Mouse (Mus musculus) c-Kit-positive CD71-positive TER-119-positive erythroid progenitor cells, embryonic 14.5 days (primary cell): Measurements from ENCODE around the gene Bco2.

Source experiments
- DNase-seq: peaks from one replicate; pipeline ENCODE4 v3.0.0-alpha.2; 2013; ENCODE audit warnings: low spot score

Bco2 gene

DNA sequence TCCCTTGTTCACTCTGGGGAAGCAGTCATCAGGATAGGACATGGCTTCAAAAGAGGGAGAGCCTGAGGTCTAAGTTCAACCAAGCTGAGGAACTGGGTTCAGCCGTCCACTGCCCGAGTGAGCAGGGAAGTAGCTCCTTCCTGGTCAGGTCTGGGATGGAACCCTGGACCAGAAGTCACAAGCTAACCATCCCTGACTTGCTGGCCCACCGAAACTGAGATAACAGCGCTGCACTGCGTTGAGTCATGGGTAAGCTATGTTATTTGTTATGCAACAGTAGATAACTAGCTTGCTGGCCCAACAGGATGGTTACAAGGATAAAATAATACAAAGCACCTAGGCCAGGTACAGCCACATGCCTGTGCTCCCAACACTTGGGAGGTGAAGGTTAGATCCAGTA is 39.5 kb downstream of the Bco2 start:
- DNase-seq: no peak

DNA sequence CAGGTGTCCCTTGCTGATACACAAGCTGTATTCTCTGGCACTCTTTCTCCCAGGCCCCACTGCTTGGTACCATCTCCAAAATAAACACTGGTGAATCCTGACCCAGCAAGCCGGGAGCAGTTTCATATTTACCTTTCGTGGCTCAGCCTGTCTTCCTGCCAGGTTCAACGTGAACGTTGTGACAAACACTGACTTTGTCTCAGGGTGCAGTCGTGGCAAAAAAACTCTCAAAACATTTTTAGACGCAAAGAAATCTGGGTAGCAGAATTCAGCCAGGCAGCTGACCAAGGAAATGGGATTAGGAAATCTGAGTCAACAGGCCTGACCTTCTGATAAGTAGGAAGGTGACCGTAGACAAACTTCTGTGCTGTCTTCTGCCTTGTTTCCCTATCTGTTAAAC is 47.4 kb downstream of the Bco2 start:
- no peak for DNase-seq

DNA sequence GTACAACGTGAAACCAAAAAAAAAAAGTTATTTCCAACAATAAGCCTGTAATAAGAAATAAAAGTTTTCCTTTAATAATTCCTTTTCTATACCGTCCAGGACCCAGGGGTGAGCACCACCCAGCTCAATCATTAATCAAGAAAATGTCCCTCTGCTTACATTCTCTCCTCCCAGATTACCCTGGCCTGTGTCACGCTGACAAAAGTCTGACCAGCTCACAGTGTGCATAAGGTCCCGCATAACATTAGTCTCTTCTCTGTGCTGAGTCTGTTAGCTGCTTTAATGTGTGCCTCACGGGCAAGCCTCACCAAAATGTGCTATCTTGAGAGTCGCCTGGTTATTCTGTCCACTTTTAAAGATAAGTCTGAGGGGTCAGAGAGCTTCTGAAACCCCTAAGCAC is 49.6 kb downstream of the Bco2 start:
- DNase-seq: no peak

DNA sequence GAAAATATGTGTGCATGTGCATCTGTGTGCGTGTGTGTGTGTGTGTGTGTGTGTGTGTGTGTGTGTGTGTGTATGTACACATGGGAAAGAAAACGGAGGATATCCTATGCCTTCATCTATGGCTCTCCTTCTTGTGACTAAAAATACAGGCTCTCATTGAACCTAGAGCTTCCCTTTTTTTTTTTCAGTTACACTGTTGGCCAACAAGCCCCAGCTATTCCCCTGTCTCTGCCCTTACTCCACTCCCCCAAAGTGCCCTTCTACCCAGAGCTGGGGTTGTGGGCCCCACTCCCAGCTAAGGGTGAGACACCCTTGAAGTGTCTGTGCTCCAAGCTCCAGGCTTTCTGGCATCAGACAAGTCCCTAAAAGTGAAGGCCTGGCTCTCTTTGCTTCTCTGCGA is 52.0 kb downstream of the Bco2 start:
- DNase-seq: no peak

DNA sequence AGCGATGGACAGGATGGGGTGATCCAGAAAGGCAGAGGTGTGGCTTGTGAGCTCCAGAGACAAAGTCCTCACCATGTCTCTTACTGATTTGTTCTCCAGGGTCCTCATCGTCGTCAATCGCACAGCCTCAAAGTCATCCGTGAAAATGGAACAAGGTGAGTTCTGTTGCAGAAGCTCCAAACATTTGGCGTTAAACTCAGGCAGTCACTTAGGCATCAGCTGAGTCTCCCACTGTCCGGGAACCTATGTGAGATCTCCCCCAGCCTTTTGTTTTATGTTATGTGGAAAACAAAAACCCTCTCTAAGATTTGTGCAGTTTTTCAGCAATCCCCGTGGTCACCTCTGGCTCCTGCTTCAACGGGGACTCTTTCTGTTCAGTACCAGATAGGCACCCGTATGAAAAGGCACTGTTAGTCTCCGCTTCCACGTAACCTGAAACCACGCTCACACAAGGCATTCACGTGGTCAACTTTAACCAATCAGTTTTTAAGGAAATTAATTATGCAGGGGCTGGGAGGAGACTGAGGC is 53.9 kb downstream of the Bco2 start:
- peak; percentile 72 for DNase-seq

DNA sequence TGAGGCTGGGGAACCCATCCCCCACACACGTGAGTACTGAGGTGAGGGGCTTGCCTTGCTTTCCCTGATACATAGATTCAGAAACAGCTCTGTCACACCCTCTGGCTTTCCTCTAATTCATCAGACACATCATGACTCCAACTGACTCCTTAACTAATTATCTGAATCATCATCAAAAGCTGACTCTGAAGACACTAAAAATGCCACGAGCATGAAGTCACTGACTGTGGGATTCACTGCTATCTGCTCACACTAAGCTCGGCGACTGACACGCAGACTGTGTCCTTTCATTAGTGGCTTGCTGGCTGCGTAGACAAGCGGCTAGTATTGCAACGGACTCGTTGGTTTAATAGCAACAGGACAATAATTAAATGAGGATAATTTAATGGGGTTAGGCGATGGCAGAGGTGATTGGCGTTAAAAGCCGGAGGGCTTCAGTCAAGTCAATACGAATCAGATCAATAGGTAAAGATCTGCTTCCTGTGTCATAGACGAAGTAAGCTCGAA is 54.5 kb downstream of the Bco2 start:
- DNase-seq: no peak

DNA sequence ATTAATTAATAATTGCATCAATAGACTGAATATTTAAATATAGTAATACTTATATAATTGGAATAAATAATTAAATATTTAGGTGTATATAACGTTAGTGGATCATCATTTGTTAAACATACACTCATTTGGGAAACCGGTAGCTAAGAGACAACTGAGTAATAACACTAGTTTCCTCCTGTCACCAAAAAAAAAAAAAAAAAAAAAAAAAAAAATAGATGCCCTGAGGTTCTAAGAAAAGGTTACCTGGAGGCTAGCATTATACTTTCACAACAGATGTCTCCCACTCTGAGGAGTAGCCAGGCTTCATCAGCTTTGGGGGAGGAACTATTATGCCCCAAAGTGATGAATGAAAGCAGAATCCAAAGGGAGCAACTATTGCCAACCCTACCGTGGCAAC is 55.2 kb downstream of the Bco2 start:
- no peak for DNase-seq

DNA sequence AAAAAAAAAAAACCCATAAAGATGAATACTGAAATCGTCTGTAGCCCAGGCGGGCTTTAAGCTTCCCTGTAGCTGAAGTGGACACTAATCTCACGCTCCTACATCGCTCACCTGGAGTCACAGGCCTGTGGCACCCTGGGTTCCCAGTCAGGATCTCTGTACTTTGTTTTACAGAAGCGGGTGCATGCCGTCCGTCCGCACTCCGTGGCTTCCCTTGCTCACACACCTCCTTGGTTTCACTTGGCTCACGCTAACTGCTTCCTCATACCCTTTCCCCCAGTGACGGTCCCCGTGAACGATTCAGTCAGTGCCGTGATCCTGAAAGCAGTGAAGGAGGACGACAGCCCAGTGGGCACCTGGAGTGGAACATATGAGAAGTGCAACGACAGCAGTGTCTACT is 56.2 kb downstream of the Bco2 start:
- DNase-seq: no peak

DNA sequence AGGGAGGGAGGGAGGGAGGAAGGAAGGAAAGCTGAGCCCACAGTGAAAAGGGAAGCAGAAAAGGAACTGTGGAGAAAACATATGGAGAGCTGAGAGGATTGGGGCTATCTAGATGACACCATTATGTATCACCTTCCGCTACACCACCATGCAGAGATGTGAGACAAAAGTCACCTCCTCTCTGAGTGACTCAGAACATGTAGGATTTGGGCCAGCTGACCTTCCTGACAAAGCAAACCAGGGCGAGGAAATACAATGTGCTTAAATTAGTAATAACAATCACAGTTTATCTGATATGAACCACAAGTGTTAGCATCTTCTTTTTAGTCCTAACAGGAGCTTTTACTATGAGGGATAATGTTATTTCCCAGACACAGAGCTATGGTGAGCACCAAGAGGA is 57.4 kb downstream of the Bco2 start:
- no peak for DNase-seq

DNA sequence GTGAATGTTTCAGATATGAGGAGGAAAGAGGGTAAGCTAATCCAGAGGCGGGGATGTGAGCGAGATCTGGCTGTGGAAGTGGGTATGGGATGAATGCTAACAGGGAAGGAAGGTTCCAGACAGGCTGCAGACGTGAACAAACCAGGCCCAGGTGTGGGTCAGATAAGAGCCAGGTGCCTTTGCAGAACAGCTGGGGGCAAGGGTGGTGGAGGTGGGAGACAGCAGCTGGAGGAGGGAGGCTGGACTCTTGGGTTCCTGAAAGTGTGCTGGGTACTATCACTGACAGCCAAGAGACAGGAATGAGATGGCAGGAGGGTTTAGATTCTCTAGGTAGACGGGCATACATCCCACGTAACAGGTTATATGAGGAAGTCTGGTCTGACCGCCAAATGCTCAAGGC is 57.9 kb downstream of the Bco2 start:
- DNase-seq: no peak

DNA sequence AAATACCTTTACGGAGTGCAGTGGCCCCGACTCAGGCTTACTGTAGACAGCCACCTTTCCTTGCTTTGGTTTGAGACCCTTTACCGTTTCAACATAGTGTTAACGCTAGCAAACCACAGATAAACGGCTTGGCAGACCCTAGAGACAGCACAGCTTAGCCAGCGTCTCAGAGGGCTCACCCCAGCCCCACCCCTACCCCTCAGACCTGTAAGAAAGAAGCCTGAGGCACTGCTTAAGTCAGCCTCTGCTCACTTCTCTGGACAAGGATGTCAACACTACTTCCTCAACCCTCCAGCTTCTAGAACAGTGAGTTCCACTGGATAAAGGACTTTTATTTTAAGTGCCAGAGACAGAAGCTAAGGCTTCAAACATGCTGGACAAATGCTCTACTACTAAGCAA is 58.4 kb downstream of the Bco2 start:
- no peak for DNase-seq

DNA sequence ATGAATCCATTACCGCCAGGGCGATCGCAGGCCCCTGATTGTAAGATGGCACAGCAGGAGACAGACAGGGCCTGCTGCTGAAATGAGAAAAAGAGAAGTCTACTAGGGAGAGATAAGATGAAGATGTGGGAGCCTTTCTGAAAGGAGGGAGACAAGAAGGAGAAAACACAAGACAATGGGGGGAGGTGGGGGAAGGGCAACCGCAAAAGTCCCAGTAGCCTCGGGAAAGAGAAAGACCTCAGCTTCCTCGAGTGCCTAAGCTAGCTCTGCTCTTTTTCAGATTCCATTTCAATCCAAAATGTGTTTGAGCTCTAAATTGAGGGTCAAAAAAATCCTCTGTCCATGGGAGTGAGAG is 58.9 kb downstream of the Bco2 start:
- DNase-seq: no peak

DNA sequence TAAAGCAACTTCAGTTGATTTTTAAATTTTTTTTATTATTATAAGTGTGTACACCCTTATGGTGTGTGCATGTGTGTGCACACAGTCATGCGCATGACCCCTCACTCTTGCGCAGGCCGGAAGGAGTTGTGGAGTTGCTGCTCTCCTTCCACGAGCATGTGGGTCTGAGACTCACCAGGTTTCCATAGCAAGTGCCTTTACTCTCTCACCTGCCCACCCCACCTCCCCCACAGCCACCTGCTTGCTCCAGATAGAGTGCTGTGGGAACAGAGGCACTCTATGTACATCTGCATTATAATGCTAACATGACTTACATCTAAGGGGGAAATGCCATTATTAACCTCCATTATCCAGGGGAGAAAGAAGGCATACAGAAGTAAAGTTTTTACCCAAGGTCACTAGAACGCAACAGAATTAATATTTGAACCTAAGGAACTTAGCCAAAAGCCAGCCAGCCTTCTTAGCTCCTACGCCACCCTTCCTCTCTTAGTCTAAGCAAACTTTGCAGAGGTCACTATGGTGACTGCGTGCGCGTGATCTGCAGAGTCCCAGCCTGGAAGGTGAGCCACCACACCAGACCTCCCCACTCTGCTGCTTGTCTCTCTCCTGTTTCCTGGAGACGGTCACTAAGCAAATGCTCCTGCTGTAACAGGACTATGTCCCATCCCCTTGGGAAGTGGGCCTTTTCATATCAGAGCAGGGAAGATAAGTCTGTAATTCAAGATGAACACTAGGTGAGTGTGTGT is 59.4 kb downstream of the Bco2 start:
- peak; percentile 13 for DNase-seq

DNA sequence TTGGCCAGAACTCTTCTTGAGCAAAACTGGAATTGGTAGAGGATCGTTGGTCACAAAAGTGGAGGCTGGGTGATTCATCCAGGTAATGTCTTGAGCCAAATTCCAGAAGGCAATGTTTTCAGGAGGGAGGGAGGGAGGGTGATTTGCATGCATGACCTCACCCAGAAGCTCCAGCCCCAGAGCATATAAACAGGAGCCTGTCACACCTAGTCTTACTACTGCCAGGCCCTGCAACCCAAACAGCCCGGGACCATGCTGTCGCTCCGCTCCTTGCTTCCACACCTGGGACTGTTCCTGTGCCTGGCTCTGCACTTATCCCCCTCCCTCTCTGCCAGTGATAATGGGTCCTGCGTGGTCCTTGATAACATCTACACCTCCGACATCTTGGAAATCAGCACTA is 60.7 kb downstream of the Bco2 start, which contains the start of gene Plet1:
Plet1 (plus strand) TSS at position 215 of the 400 bp plus-strand sequence.
- DNase-seq: no peak

DNA sequence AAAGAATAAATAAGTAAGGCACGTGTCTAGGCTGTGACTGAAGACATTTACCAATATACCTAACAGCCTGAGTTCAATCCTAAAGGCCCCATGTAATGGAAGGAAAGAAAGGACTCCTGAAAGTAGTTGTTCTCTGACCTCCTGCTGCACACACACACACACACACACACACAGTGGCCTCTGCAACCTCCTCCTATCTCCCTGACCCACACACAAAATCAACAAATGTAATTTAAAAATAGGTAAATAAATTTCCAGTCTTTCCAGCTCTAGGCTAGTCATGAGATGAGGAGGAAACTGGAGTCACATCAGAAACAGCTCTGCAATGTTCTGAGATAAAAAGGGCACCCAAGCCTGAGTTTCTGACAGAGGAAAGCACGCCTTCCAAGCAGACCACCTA is 61.2 kb downstream of the Bco2 start:
- DNase-seq: no peak

DNA sequence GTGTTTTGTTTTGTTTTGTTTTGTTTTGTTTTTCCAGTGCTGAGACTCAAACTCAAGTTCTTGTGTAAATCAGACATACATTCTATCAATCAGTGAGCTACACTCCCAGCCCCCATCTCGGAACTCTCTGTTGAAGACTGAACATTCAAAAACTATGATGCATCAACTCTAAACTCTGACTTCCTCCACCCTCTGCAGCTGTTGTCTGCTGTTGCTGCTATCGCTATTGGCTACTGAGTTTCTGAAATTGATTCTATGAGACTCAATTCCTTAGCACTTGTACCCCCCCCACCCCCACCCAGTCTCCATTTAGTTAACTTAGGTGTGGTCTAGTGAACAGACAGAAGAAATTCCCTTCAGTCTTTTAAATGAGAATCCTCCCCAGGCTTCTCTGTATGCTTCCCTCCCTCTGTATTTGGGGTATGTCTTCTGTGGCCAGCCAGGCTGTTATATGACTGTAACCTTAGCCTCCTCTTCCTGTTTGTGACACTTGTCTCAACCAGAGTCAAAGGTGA is 63.4 kb downstream of the Bco2 start:
- DNase-seq: no peak

DNA sequence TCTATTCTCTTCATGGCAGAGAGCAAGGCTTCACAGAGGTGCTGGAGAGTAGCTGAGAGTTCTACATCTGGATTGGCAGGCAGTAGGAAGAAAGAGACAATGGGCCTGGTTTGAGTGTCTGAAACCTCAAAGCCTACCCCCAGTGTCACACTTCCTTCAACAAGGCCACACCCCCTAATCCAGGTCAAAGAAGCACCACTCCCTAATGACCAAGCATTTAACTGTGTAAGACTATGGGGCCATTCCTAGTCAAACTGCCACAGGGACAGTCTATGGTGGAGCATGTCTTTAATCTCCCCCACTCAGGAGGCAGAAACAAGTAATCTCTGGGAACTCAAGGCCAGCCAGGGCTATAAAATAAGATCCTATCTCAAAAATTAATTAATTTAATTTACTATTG is 64.1 kb downstream of the Bco2 start:
- no peak for DNase-seq

DNA sequence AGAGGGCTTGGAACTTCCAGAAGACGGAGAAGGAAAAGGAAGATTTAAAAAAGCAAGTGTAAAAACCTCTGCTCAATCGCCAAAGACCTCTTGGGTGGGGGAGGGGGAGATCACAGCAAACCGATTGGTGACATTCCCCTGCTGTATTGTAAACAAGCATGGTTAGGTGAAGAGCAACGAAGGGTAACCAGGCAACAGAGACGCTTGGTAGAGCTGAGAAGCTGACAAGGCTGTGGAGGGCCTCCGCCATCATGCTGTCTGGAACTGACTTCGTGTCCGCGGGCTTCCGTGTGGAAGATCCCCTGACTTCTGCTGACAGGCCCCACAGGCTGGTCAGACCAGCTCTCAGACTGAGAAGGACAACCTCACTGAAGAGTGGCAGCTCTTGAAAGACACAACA is 69.5 kb downstream of the Bco2 start:
- DNase-seq: no peak
